Mouse (Mus musculus) lung, adult 2 months (tissue): ENCODE results near the gene Erc2.

Experiments used
- CTCF ChIP-seq: fragments of 200-500 bp; IDR thresholded peaks from 2 replicates; pipeline ENCODE4 v1.5.1; 2011; ENCODE audit warnings: mild to moderate bottlenecking, low read length, control low read depth; ENCODE audit not compliant: insufficient read depth
- POLR2A ChIP-seq: fragments of 200-500 bp; IDR thresholded peaks from 2 replicates; pipeline ENCODE4 v1.6.1; 2011; ENCODE audit warnings: low read depth, mild to moderate bottlenecking, control low read depth, low read length, borderline replicate concordance; ENCODE audit errors: extremely low read depth

GRCm38 (mm10) chr14:27617286-27617685 lies 4.9 kb upstream of the Erc2 start:
- TF ChIP-seq POLR2A = no peak
- no peak for TF ChIP-seq CTCF
